8 mouse cellular contexts compared by ENCODE assay signal in the genomic region with DNA sequence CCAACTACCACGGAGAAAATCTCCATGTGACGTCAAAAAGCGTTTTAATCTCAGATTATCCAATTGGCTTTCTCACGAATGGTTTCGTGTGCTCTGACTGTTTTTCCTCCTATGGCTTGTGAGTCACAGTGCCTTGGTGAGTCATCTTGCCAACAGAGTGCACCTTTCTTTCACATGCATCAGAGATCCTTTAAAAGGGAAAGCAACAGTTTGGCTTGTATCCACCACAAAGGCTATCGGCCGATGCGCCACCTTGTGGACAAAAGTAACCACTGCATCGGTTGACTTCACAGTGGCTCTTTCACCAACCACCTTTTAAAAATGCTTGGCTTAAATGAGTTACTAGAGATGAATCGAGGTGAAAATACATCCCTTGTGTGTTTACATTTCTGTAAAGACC.
DNase-seq lines count a peak whose midpoint lies in the region; ATAC-seq lines count a peak whose summit lies in the region.

No protein-coding gene starts in this region.

- H3K36me3 ChIP-seq in kidney, embryonic 14.5 days (ENCODE audit: control insufficient read depth, insufficient read depth, low read length) = no peaks in the 10 kb centered on the region
- no peaks in the 10 kb centered on the region for H3K36me3 ChIP-seq in forebrain, embryonic 11.5 days (ENCODE audit: control insufficient read depth, insufficient read depth, low read length)
- H3K36me3 ChIP-seq in hindbrain, embryonic 14.5 days (replicated peaks; ENCODE audit: control insufficient read depth, insufficient read depth) = no peaks in the 10 kb centered on the region
- no peaks in the 10 kb centered on the region for H3K36me3 ChIP-seq in midbrain, embryonic 12.5 days
- H3K36me3 ChIP-seq in stomach, embryonic 14.5 days (ENCODE audit: control insufficient read depth, insufficient read depth, low read length) = no peaks in the 10 kb centered on the region

- no peak for ATAC-seq in kidney, embryonic 14.5 days (ENCODE audit: low FRiP score, low TSS enrichment)
- peak; percentile 79; the same call in 1 of the 2 replicates for ATAC-seq in forebrain, embryonic 11.5 days (replicated peaks; ENCODE audit: low FRiP score)
- no peak for ATAC-seq in hindbrain, embryonic 14.5 days (ENCODE audit: low FRiP score)
- ATAC-seq in midbrain, embryonic 12.5 days (ENCODE audit: low FRiP score, low read depth) = peak; percentile 25; the same call in 1 of the 2 replicates
- ATAC-seq in stomach, embryonic 14.5 days (ENCODE audit: insufficient number of reproducible peaks, insufficient read depth, low FRiP score, low read depth) = peak; percentile 70

- no peaks in the 10 kb centered on the region for H3K27me3 ChIP-seq in kidney, embryonic 14.5 days (ENCODE audit: control insufficient read depth, insufficient read depth, low read length)
- no peaks in the 10 kb centered on the region for H3K27me3 ChIP-seq in forebrain, embryonic 11.5 days (ENCODE audit: control insufficient read depth, insufficient read depth, low read length)
- H3K27me3 ChIP-seq in hindbrain, embryonic 14.5 days (ENCODE audit: control insufficient read depth, insufficient read depth, low read length) = no peaks in the 10 kb centered on the region
- H3K27me3 ChIP-seq in midbrain, embryonic 12.5 days = peaks cover 3% of the 10 kb centered on the region; the same call in 1 of the 2 replicates
- H3K27me3 ChIP-seq in stomach, embryonic 14.5 days (ENCODE audit: control insufficient read depth, insufficient read depth, low read length) = no peaks in the 10 kb centered on the region

- no peak overlapping the region for H3K4me2 ChIP-seq in kidney, embryonic 14.5 days (replicated peaks; ENCODE audit: low read depth, low read length)
- H3K4me2 ChIP-seq in forebrain, embryonic 11.5 days (ENCODE audit: low read depth, low read length, severe bottlenecking) = no peak overlapping the region
- H3K4me2 ChIP-seq in hindbrain, embryonic 14.5 days (replicated peaks) = no peak overlapping the region
- H3K4me2 ChIP-seq in midbrain, embryonic 12.5 days (replicated peaks) = no peak overlapping the region
- no peak overlapping the region for H3K4me2 ChIP-seq in stomach, embryonic 14.5 days (replicated peaks; ENCODE audit: low read depth, low read length)

- H3K4me3 ChIP-seq in kidney, embryonic 14.5 days (ENCODE audit: low read length) = no peak overlapping the region
- no peak overlapping the region for H3K4me3 ChIP-seq in forebrain, embryonic 11.5 days (ENCODE audit: low read depth, low read length)
- no peak overlapping the region for H3K4me3 ChIP-seq in hindbrain, embryonic 14.5 days (replicated peaks; ENCODE audit: low read length)
- H3K4me3 ChIP-seq in midbrain, embryonic 12.5 days = no peak overlapping the region
- no peak overlapping the region for H3K4me3 ChIP-seq in stomach, embryonic 14.5 days (ENCODE audit: low read depth, low read length)

- no peak overlapping the region for H3K27ac ChIP-seq in kidney, embryonic 14.5 days (ENCODE audit: low read depth, low read length)
- H3K27ac ChIP-seq in forebrain, embryonic 11.5 days (ENCODE audit: low read depth, low read length) = no peak overlapping the region
- H3K27ac ChIP-seq in hindbrain, embryonic 14.5 days = no peak overlapping the region
- H3K27ac ChIP-seq in midbrain, embryonic 12.5 days (replicated peaks) = no peak overlapping the region
- no peak overlapping the region for H3K27ac ChIP-seq in stomach, embryonic 14.5 days (ENCODE audit: low read length)

- H3K4me1 ChIP-seq in kidney, embryonic 14.5 days (ENCODE audit: control insufficient read depth, insufficient read depth, low read length) = peaks cover 12% of the 10 kb centered on the region; the same call in 1 of the 2 replicates
- no peaks in the 10 kb centered on the region for H3K4me1 ChIP-seq in forebrain, embryonic 11.5 days (replicated peaks; ENCODE audit: control insufficient read depth, insufficient read depth, low read length)
- peaks cover 3% of the 10 kb centered on the region; the same call in 1 of the 2 replicates for H3K4me1 ChIP-seq in hindbrain, embryonic 14.5 days (replicated peaks; ENCODE audit: control insufficient read depth, insufficient read depth, low read length)
- H3K4me1 ChIP-seq in midbrain, embryonic 12.5 days = peaks cover 10% of the 10 kb centered on the region; the same call in 1 of the 2 replicates
- H3K4me1 ChIP-seq in stomach, embryonic 14.5 days (ENCODE audit: control insufficient read depth, insufficient read depth, low read length) = peaks cover 19% of the 10 kb centered on the region

- no peak overlapping the region for H3K9ac ChIP-seq in kidney, embryonic 14.5 days (ENCODE audit: low read depth, low read length)
- H3K9ac ChIP-seq in forebrain, embryonic 11.5 days (ENCODE audit: low read length) = no peak overlapping the region
- no peak overlapping the region for H3K9ac ChIP-seq in hindbrain, embryonic 14.5 days
- H3K9ac ChIP-seq in midbrain, embryonic 12.5 days (replicated peaks) = no peak overlapping the region
- H3K9ac ChIP-seq in stomach, embryonic 14.5 days (replicated peaks; ENCODE audit: low read depth, low read length) = no peak overlapping the region

- intact Hi-C loops in left cerebral cortex, postnatal 10 days (cut with DNase I) = loop anchor here (5.0 kb wide), 1 partner anchor 123 kb away; no protein-coding TSS in a partner anchor

- DNase-seq in kidney, adult 11 months = peak; percentile 62
- peak; percentile 37 for DNase-seq in c-Kit-positive CD71-negative TER-119-negative erythroid progenitor cells, embryonic 14.5 days (ENCODE audit: low read depth)
- peak; percentile 85 for DNase-seq in forebrain, embryonic 11.5 days (ENCODE audit: low spot score)
- DNase-seq in hindbrain, embryonic 14.5 days (ENCODE audit: low spot score) = peak; percentile 92
- peak; percentile 61 to 69 for DNase-seq in left cerebral cortex, postnatal 10 days (ENCODE audit: extremely low spot score in 1 of 2, low spot score in 2 of 2)

- H3K9me3 ChIP-seq in kidney, embryonic 14.5 days (ENCODE audit: control insufficient read depth, low read length) = no peaks in the 10 kb centered on the region
- H3K9me3 ChIP-seq in forebrain, embryonic 11.5 days (ENCODE audit: control insufficient read depth, low read length) = no peaks in the 10 kb centered on the region
- H3K9me3 ChIP-seq in hindbrain, embryonic 14.5 days (ENCODE audit: control insufficient read depth, low read length) = no peaks in the 10 kb centered on the region
- no peaks in the 10 kb centered on the region for H3K9me3 ChIP-seq in midbrain, embryonic 12.5 days
- no peaks in the 10 kb centered on the region for H3K9me3 ChIP-seq in stomach, embryonic 14.5 days (ENCODE audit: control insufficient read depth, low read depth, low read length)

- WGBS in kidney, embryonic 14.5 days = 29% methylated on average over 10 of the region's 10 CpGs
- WGBS in forebrain, embryonic 11.5 days = 33% methylated on average over 10 of the region's 10 CpGs
- 32% methylated on average over 10 of the region's 10 CpGs for WGBS in hindbrain, embryonic 14.5 days
- WGBS in midbrain, embryonic 12.5 days = 29% methylated on average over 10 of the region's 10 CpGs
- 29% methylated on average over 10 of the region's 10 CpGs for WGBS in stomach, embryonic 14.5 days

Comparison
In these comparisons a context has a peak if more than half of its experiments do, and no peak if none do; other contexts are left out.
1. DNase-seq: peak in every context shown above with its lines; median percentile 92 in hindbrain, embryonic 14.5 days; 85 in forebrain, embryonic 11.5 days; 65 in left cerebral cortex, postnatal 10 days; 62 in kidney, adult 11 months; 37 in c-Kit-positive CD71-negative TER-119-negative erythroid progenitor cells, embryonic 14.5 days.
2. ATAC-seq: peak in forebrain, embryonic 11.5 days (single experiment), midbrain, embryonic 12.5 days (single experiment) and stomach, embryonic 14.5 days (single experiment); none in kidney, embryonic 14.5 days (single experiment) and hindbrain, embryonic 14.5 days (single experiment).